Mouse (Mus musculus) neural tube, embryonic 15.5 days (tissue): ENCODE measurements around the gene Hamp. TPM values are rescaled to one million over a fixed set of nuclear protein-coding genes. Genes with fewer than 3 reads are reported as not detected.

Source experiments
- polyA plus RNA-seq: library from polyadenylated mRNA; unstranded; fragments of >200 nt; fragmentation: Nextera tagmentation; extraction: Ambion mirVana; gene quantifications from 2 replicates; pipeline ENCODE4 v1.2.1, GENCODE M21; 2015

Hamp gene
- polyA plus RNA-seq, 1 experiment from 2014 or later = not detected

Other genes with a start within 250 kb of the Hamp start
- gene 2200002J24Rik, start 245.1 kb downstream of the Hamp start, polyA plus RNA-seq = 0.34 TPM in 1 of 2 replicates, not detected in the other
- 2.8 and 3.2 TPM in 2 replicates for gene Atp4a, start 231.8 kb downstream of the Hamp start, polyA plus RNA-seq
- 284 and 304 TPM in 2 replicates for gene Tmem147, start 214.5 kb downstream of the Hamp start, polyA plus RNA-seq
- 0.73 and 1.0 TPM in 2 replicates for gene Gapdhs, start 200.4 kb downstream of the Hamp start, polyA plus RNA-seq
- gene Sbsn, start 192.6 kb downstream of the Hamp start, polyA plus RNA-seq = 1.6 and 2.0 TPM in 2 replicates
- 3.7 and 6.2 TPM in 2 replicates for gene Dmkn, start 180.3 kb downstream of the Hamp start, polyA plus RNA-seq
- gene Krtdap, start 156.1 kb downstream of the Hamp start, polyA plus RNA-seq = 2.4 and 10.4 TPM in 2 replicates
- 0.15 and 1.1 TPM in 2 replicates for gene Ffar2, start 120.3 kb downstream of the Hamp start, polyA plus RNA-seq
- gene Ffar3, start 87.9 kb downstream of the Hamp start, polyA plus RNA-seq = 0.14 TPM in 1 of 2 replicates, not detected in the other
- not detected in 2 replicates for gene Ffar1, start 82.5 kb downstream of the Hamp start, polyA plus RNA-seq
- gene Cd22, start 63.7 kb downstream of the Hamp start, polyA plus RNA-seq = 0.10 and 0.11 TPM in 2 replicates
- gene Mag, start 29.2 kb downstream of the Hamp start, polyA plus RNA-seq = 4.7 and 4.8 TPM in 2 replicates
- gene Hamp2, start 19.4 kb downstream of the Hamp start, polyA plus RNA-seq = not detected in 2 replicates
- gene Usf2, start 12.8 kb upstream of the Hamp start, polyA plus RNA-seq = 27.7 and 36.0 TPM in 2 replicates
- gene Lsr, start 29.4 kb upstream of the Hamp start, polyA plus RNA-seq = 19.2 and 37.4 TPM in 2 replicates
- 0.20 and 1.4 TPM in 2 replicates for gene Fam187b, start 29.8 kb upstream of the Hamp start, polyA plus RNA-seq
- 22.2 and 27.8 TPM in 2 replicates for gene Fxyd5, start 98.4 kb upstream of the Hamp start, polyA plus RNA-seq
- 357 and 417 TPM in 2 replicates for gene Fxyd7, start 107.4 kb upstream of the Hamp start, polyA plus RNA-seq
- gene Fxyd1, start 113.2 kb upstream of the Hamp start, polyA plus RNA-seq = 26.8 and 36.9 TPM in 2 replicates
- gene Lgi4, start 115.3 kb upstream of the Hamp start, polyA plus RNA-seq = 1.3 and 1.7 TPM in 2 replicates
- gene Fxyd3, start 132.7 kb upstream of the Hamp start, polyA plus RNA-seq = 0.79 and 14.6 TPM in 2 replicates
- gene Hpn, start 171.3 kb upstream of the Hamp start, polyA plus RNA-seq = 0.50 and 4.0 TPM in 2 replicates
- 21.1 and 24.8 TPM in 2 replicates for gene Scn1b, start 183.0 kb upstream of the Hamp start, polyA plus RNA-seq
- 174 and 212 TPM in 2 replicates for gene Gramd1a, start 211.9 kb upstream of the Hamp start, polyA plus RNA-seq